In the genomic region with DNA sequence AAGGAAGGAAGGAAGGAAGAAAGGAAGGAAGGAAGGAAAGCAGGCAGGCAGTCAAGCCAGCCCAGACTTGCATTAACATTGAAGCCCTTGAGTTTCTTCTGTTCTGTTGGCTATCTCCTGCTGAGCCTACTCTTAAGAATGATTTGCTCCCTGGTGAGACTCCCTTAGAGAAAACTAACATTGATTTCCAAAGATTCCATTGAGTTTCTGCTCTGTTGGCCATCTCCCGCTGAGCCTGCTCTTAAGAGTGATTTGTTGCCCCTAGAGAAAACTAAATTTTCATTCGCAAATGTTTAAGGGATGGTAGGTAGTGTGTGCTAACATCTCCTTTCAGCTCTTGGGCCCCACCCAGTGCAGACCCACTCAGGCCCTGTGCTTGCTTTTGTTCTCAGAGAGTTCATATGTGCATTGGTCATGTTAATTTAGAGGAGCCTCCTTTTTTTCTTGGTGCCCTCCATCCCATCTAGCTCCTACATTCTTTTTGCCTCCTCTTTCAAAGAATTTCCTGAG, we compare ENCODE assay signal across 25 mouse cellular contexts.
"Had no signal": no experiment of that assay in that cellular context is flagged by ENCODE, and none has a peak within 500 bp of the region (broad histone marks: within the 10 kb centered on the region; RNA-seq: fewer than 3 reads in every experiment).

No protein-coding gene starts in this region.

- H3K9me3 ChIP-seq: heart, embryonic 10.5 days; heart, embryonic 12.5 days; hindbrain, embryonic 13.5 days; hindbrain, embryonic 15.5 days; kidney, embryonic 15.5 days; limb, embryonic 13.5 days; limb, embryonic 15.5 days; liver, embryonic 12.5 days had no signal

- H3K27ac ChIP-seq: heart, embryonic 10.5 days; hindbrain, embryonic 13.5 days; hindbrain, embryonic 15.5 days; hindbrain, postnatal 0 days; kidney, embryonic 15.5 days; kidney, postnatal 0 days; layer of hippocampus, adult 2 months; limb, embryonic 13.5 days; limb, embryonic 15.5 days; liver, embryonic 12.5 days; liver, embryonic 14.5 days had no signal

- H3K4me3 ChIP-seq: heart, adult 2 months; heart, embryonic 10.5 days; heart, embryonic 12.5 days; hindbrain, embryonic 13.5 days; hindbrain, embryonic 15.5 days; kidney, embryonic 15.5 days; layer of hippocampus, adult 2 months; limb, embryonic 13.5 days; limb, embryonic 15.5 days; liver, embryonic 12.5 days had no signal

- H3K9ac ChIP-seq: heart, embryonic 12.5 days; hindbrain, embryonic 13.5 days; hindbrain, embryonic 15.5 days; kidney, embryonic 15.5 days; limb, embryonic 13.5 days; limb, embryonic 15.5 days; liver, embryonic 12.5 days; liver, embryonic 14.5 days had no signal

- DNase-seq: gastrocnemius, postnatal 14 days; gastrocnemius, postnatal 36 days; heart, adult 11 months; heart, adult 2 months; heart, postnatal 14 days; heart, postnatal 36 days; kidney, adult 11 months; kidney, adult 2 months; kidney, adult 9 months; kidney, postnatal 25 days; kidney, postnatal 4 days; layer of hippocampus, postnatal 36 days; left cerebral cortex, postnatal 4 days had no signal
